Comparison of ENCODE assay signal across 17 mouse cellular contexts in the genomic region with DNA sequence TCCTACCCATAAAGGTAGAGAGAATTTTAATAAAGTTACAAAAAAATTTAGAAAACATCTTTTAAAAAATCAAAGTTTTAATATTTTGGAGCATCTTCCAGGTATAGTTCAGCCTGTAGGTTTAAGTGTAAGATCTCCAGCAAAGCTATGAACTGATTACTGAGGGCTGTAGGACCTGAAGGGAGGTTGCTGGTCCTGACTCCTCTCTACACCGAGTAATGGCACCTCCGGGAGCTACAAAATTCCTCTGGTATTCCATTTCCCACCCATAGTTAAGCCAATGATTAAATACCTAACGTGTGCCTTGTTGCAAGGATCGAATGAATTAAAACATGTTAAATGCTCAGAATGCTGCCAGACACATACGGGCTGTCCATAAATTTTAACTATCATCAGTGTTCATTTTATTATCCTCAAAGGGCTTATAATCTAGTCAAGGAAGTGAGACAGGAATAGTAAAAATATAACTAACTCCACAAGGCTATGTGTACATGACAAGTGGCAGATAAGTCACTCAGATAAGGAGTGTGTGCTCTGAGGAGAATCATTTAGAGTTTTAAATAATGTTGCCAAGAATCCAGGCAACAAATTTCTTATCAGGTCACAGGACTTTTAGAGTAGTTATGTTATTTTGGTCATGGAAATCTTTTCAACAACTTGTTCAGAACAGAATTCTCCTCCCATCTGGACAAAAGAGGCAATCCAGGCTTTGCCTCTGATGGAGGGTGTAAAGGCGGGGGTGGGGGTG. TPM values are rescaled to one million over a fixed set of nuclear protein-coding genes. Genes with fewer than 3 reads are reported as not detected.
"Had no signal": no experiment of that assay in that cellular context is flagged by ENCODE, and none has a peak within 500 bp of the region (broad histone marks: within the 10 kb centered on the region; RNA-seq: fewer than 3 reads in every experiment).

No protein-coding gene starts in this region.

- H3K27me3 ChIP-seq: liver, embryonic 13.5 days; lung, embryonic 15.5 days; midbrain, embryonic 12.5 days; neural tube, embryonic 13.5 days had no signal

- DNase-seq: kidney, adult 9 months; kidney, postnatal 36 days; layer of hippocampus, adult 9-11 months; liver; liver, embryonic 13.5 days; liver, postnatal 0 days; lung, postnatal 14 days; right cerebral cortex, adult 18-20 months; right cerebral cortex, postnatal 25 days; thymus, postnatal 36 days had no signal

- H3K36me3 ChIP-seq: liver, embryonic 13.5 days; lung, embryonic 15.5 days; midbrain, embryonic 12.5 days; neural tube, embryonic 13.5 days had no signal

- H3K4me2 ChIP-seq: liver, embryonic 13.5 days; lung, embryonic 15.5 days; midbrain, embryonic 12.5 days; neural tube, embryonic 13.5 days had no signal

- H3K27ac ChIP-seq: kidney, postnatal 0 days; liver, embryonic 13.5 days; lung, embryonic 15.5 days; macrophage; midbrain, embryonic 12.5 days; neural tube, embryonic 13.5 days had no signal

- H3K9me3 ChIP-seq: liver, embryonic 13.5 days; lung, embryonic 15.5 days; midbrain, embryonic 12.5 days; neural tube, embryonic 13.5 days had no signal

- H3K9ac ChIP-seq: liver, embryonic 13.5 days; liver, postnatal 0 days; lung, embryonic 15.5 days; midbrain, embryonic 12.5 days; neural tube, embryonic 13.5 days had no signal

- H3K4me3 ChIP-seq: liver, embryonic 13.5 days; lung, embryonic 15.5 days; midbrain, embryonic 12.5 days; neural tube, embryonic 13.5 days had no signal

- ATAC-seq: liver, postnatal 0 days; midbrain, embryonic 16.5 days had no signal

- H3K4me1 ChIP-seq: liver, embryonic 13.5 days; lung, embryonic 15.5 days; midbrain, embryonic 12.5 days; neural tube, embryonic 13.5 days had no signal

RNA-seq across cellular contexts. Expression of a gene that starts 49.9 kb away (rescaled TPM):
- total RNA-seq: megakaryocyte-erythroid progenitor cell, adult 5-6 weeks had no signal
